Mouse (Mus musculus): ENCODE data around the gene Abca4. TPM values are rescaled to one million over a fixed set of nuclear protein-coding genes. Genes with fewer than 3 reads are reported as not detected.
A peak's percentile ranks its signal among the peaks of the same experiment; 100 is the strongest.

The Abca4 gene
- total RNA-seq, 2 experiments from 2014 or later, result 1.4 to 2.2 TPM

DNA sequence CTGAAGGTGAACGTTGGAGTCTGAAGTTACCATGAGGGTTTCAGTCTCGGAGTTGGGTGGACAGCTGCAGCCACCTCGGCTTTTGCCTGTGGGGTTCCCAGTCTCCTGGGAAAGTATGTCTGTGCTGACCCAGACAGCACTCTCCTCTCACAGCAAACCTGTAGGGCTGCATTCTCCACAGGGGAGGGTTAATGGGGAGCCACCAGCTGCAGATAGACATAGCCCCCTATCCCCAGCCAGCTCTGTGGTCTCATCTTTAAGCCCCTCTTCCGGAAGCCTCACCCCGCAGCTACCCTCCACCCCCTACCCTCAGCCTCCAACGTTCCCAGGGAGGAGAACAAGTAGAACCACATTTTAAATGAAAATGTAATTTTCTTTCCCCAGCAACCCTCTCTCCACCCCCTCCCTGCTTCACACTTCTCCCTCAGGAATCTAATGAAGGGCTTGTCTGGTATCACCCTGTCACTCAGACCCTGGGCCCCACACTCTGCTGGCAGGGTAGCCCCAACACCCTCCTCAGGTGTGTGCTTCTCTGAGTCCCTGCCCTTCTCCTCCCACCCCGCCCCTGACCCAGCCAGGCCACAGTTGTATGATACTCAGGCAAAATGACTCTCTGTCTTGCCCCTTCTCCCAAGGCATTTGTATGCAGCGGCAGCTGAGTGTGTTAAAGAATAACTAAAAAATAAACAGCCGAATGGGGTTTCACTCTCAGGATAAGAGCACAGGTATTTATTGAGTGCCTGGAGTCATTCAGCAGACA, 14.4 kb downstream of the Abca4 start:
- no peak for DNase-seq

DNA sequence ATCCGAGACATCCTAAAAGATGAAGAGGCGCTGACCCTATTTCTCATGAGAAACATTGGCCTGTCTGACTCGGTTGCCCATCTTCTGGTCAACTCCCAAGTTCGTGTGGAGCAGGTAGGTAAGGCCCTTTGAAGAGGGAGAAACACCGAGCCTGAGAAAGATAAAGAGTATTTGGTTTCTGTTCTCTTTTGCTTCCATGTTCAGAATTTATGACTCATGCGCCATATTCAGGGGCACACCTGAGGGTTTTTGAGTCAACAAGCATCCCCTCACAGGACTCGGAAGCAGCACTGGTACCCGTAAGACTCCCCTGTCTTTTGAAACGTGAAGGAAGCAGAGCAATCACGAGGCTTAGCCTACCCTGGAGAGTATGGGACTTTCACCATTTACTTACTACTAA, 18.3 kb downstream of the Abca4 start:
- DNase-seq, result no peak

DNA sequence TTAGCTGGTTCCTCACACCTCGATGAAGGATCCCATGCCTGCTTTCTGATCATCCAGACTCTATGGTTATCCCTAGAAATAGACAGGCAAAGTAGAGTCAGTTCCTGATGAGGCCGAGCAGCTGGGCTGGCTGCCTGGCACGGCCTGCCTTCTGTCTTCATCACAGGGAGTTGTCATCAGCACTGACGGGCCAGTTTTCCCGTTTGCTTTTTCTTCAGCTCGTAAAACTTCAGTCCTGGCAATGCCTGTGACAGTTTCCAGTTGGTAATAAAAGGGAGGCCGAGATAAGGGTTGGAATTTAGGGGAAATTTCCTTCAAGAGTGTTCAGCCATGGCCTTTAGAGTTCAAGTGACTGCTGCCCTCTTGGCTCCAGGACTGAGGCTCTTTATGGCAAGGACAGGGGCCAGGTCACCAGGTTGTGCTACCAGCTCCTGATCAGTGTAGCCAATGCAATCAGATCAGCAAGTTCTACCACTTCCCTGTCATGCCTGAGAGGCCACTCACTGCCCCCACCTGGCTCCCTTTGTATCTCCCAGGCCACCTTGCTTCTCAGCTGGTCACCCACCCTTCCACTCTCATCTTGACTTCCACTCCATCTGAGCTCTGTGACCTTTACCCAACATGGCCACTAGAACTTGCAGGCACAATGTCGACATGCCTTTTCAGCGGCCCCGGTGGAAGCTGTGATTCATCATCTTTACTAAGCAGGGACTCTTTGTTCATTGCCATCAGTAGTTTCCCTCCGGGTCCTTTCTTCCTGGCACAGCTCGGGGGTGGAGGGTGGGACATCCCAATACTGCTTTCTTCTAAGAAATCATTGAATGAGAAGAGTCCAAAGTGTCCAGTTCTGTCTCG, 20.5 kb downstream of the Abca4 start:
- DNase-seq, result no peak

DNA sequence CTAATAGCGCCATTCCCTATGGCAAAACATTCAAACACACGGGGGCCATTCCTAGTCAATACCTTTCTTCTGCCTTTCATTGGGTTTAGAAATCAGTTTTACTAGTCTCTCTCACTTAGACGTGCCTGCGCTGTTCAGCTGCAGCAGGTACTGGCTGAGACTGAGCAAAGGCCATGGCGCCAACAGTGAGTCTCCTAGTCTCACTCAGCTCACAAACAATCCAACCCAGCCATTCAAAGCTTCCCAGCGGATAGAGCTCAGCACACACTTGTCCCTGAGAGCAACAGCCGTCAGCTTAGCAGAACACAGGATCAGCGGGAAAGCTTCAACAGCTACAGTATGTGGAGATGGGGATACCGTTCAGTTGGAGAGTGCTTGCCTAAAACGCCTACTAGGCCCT, 27.5 kb downstream of the Abca4 start:
- no peak for DNase-seq

DNA sequence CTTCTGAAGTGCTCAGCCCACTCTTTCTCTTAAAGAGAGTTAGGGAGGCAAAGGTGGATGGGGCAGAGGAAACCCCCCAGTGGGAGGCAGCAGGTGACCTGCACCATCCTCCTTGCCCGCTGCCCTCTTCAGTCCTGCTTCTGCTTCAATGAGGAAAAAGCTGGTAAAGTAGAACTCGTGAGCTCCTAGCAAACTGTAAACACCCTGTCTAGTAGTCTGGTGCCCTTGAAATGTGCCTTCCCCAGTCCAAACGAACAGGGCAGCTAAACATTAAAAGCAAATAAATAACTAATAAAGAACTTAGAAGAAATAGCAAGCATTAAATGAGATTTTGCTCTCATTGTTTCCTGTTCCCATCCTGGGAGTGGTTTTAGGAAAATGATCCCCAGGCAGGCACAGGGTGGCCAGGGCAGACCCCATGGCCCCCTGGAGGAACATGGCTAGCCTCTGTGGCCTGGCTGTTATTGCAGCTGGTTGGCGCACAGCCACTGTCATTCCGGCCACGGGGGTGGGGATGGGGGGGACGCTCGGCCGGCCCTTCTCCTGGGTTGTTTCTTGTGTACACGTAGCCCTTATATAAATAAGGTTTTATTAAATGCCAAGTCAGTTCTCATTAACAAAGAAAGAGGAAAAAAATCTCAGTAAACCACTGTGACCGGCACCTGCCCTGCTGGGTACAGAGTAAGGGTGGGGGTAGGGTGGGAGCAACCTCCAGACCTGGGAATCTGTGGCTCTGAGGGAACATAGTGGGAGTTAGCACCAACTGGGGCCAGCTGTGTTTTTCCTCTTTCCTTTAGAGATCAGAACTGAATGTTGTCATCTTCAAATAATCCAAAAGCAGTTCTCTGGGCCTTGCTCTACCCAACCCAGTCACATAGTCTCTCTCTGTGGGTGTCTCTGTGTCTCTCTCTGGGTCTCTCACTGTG, 28.7 kb downstream of the Abca4 start:
- DNase-seq, result no peak

DNA sequence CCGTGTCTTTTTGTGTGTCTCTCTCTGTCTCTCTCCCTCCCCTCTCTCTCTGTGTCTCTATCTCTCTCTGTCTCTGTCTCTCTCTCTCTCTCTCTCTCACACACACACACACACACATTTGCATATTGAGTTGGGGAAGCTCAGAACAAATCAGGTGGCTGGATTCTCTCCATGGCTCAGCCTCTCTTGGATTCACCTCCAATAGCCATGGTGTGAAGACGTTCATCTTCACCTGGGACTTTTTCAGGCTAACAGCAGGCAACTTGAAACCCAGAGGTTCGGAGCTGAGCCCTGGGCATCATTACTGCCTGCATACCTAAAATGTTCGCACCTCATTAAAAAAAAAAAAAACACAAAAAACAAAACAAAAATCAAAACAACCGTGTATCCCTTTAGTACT, 29.4 kb downstream of the Abca4 start:
- no peak for DNase-seq

DNA sequence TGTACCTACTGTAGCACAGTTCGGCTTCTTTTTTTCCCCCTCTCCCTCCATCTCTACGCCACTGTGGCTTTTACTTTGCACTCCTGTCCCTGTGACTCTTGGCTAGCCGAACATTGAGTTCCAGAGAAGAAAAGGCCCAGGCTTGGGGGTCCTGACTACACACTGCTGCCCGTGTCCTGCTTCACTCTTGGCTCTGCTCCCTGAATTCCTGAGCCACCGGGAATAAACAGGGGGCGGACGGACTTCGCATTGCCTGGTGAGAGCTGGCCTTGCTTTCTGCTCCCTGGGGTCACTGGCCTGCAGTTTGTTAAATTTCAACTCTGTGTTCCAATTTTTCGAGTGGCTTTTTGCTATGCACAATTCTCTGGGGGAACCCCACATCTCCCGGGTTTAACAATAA, 30.1 kb downstream of the Abca4 start:
- no peak for DNase-seq

DNA sequence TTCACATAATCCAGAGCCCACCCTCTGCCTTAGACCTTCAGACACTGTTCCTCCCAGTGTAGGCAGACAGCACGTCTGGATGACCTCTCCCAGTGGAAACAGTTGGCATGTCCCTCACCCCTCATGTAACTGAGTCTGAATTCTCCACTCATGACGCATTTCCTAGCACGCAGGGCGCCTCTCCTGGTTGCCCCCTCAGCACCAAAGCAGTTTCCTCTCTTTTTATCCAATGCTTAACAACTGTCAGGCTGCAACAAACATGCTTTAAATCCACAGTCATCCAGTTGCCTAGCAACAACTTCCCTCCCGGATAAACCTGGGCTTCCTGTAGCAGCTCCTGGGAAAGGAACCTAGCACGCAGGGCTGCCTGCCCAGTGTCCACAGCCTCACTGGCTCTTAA, 33.9 kb downstream of the Abca4 start:
- DNase-seq, result peak in 1 of 2 experiments; percentile 18

DNA sequence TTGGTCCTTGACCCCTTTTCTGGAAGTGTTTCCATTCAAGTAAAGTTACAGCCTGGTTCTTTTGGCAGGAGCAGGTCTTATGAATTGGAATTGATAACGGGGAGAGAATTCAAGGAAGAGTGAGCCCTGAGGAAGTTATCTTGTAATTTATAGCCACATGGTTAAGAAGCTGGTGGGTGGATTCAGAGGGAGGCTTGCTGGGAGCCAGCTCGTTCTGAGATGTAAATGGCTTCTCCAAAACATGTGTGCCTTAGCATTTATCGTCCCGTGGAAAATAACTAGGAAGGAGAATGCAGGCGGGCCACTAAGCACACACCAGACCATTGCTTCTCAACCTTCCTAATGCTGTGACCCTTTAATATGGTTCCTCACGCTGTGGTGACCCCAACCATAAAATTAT, 34.9 kb downstream of the Abca4 start:
- DNase-seq, result no peak

DNA sequence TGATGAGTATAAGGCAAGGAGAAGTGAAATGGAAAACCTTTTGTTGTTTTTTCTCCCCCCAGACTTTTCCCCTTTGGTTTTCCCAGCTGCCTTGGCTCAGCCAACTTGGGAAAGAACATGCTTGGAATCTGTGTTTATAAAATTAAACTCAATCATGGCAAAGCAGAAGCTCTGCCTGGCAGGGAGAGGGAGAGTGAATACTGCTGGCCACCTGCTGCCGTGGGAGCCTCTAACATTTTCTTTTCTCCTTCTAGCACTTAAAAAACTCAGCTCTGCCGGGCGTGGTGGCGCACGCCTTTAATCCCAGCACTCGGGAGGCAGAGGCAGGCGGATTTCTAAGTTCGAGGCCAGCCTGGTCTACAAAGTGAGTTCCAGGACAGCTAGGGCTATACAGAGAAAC, 37.4 kb downstream of the Abca4 start:
- DNase-seq, result peak; percentile 20 to 41

DNA sequence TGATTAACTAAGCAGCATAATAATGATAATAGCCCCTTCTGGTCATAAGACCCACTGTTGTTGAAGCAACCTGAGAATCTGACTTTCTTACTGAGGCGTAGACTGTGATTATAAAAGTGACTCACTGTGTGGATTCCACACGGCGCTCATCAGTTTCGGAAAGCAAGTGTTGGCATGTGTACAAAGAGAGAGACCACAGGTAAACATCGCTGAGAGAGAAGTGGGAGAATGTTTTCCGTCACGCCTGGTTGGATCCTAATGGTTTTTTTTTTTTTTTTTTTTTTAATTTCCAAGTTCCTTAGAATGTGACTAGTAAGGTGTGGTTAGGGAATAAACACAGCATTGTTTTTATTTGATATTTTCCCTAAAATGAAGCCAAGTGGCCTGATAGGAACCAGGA, 38.1 kb downstream of the Abca4 start:
- no peak for DNase-seq

DNA sequence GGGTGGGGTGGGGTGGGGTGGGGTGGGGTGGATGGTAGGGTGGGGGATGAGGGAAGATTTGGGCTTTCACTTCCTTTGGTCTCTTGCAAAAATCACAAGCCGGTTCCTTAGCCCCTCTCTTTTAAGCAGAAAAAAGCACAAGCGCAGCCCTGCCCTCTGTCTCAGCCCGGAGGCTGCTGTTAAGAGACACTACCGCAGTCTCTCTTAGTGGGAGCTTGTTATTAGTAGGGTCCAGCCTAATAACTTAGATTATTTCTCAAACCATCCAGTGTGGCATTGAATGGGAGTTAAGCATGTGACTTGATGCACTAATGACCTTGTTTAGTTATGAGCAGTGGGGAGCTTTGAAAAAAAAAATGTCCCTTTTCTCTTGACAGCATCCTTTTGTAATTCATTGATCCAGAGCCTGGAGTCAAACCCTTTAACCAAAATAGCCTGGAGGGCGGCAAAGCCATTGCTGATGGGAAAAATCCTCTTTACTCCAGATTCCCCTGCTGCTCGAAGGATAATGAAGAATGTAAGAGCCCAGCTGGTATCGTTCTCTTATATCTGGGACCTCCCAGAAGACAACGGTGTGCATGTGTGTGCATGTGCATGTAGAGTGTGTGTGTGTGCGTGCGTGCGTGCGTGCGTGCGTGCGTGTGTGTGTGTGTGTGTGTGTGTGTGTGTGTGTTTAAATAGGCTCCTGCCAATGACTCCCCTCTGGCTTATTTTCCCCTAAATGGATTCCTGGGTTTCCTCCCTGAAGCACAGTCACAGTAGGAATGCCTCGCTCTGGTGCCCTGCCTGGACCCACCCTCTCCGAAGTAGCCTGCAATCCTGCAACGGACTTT, 41.1 kb downstream of the Abca4 start:
- DNase-seq, result no peak

DNA sequence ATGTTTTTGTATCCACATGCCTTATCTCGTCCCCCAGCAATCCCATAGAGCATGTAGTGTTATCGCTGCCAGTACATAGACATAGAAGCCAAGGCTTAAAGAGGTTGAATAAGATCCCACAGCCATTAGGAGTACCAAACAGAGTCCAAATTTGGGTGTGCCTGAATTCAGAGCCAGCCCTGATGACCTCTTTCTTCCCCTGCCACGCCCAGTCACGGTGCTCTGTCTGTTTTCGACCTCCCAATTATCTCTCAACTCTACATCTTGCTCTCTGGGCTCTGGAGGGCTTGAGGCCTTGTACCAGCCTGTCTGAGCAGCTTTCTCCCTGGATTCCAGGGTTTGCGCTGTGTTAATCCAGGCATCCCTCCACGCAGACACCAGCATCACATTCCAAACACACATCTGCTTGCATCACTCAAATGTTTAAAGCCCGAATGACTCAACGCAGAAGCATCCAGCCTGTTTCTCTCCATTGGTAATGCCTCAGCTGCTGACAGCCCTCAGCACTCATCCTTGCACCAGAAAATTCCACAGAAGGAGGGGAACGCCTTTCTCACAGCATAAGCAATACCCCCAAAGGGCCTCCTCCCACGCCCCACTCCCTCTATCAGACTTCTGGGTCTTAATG, 43.9 kb downstream of the Abca4 start:
- no peak for DNase-seq

DNA sequence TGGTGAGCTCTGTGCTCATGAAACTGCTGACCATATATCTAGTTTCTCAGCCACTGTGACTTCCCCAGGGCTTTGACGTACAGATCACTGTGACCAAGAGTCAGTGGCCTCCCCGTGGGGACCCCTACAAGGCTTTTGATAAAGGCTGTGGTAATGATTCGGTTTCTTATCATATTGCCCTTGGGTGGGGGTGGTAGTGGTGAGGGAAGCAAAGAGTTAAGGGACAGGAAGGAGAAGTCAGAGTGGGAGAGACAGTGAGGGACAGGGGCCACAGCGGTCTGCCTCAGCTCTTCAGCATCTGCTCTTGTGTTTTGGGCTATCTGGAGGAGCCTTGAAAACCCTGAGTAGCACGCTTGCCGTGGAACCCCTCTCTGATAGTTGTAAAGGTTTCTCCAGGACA, 46.1 kb downstream of the Abca4 start:
- no peak for DNase-seq

DNA sequence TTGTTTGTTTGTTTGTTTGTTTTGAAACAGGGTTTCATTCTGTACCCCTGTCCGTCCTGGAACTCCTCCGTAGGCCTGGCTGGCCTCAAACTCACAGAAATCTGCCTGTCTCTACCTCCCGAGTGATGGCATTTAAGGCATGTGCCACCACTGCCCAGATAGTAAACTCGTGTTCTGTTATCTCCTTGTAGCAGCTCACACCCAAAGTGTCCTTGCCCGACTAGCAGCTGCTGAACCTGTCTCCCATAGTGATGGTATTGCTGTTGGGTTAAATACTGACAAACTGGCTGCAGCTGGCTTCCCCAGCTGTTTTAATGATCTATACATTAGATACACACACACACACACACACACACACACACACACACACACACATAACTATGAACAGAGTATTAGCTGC, 55.5 kb downstream of the Abca4 start:
- no peak for DNase-seq

DNA sequence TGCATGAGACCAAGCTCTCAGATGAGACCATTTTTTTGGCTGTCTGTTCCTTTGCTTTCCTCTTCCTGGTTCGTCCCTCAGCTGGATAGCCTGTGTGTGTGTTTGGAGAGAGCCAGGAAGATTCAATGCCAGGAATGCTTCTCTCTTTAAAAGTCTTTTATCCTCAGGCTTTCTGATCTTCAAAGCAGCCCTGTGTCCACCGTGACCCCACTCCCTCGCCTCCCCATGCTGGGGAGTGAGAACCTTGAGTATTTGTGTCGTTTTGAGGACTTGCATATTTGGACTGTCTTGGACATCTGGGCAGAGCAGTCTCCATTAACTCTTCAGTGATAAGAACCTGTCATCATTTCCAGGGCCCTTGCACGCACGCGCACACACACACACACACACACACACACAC, 57.8 kb downstream of the Abca4 start:
- DNase-seq, result no peak

DNA sequence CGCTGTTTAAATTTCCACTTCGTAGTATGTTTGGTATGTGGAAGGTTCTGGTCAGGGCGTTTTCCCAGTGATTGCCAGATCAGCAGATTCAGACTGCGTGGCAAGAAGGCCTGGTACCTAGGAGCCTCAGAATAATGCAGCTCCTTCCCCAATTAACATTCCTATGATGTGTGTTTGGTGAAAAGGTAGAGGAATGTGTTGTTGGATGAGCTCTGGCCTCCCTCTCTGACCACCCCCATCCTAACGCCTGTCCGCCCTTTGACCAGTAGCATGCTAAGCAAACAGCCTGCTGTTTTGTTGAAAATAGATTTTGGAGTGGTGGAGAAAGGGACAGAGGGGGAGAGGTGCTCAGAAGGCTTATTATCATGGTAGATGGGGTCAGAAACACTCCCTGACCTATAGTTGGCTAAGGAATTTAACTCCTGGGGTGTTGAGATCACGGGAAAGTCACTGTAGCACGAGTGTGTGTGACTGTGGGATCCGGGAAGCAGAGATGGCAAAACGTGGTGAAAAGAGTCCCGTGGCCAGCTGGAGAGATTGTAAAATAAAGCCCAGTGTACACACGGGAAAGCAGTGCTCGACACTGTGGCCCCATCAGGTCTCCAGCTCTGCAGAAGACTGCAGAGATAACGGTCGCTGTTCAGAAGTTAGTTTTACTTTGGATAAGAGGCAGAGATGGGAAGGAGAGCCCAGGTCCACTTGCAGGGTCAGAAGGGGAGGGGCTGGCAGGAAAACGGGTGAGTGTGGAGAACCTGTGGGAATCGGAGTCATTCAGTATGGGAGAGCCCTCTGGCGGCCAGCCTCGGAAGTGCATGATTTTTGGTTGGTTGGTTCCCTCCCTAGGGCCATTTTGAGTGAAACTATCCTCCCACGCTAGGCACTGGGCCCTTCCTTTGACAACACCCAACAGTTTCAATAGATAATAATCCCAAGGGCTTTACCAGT, 59.9 kb downstream of the Abca4 start:
- DNase-seq, result peak; percentile 68 to 73

DNA sequence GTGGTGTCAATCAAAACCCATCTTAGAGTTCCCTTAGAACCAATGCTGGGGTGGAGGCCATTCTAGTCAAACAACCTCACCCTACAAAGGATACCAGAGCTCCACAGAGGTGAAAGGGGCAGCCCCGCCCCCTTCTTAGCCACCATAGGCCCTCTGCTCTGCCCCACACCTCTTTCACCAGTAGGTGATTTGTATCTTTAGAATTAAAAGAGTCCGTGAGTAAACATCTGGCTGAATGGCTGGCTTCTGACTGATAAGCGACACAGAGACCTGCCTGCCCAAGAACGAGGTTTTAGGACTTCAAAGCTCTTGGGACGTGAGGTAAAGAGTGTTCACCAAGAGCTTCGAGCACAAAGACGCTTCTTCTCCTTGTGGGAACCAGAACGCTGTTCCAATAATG, 62.7 kb downstream of the Abca4 start:
- no peak for DNase-seq

DNA sequence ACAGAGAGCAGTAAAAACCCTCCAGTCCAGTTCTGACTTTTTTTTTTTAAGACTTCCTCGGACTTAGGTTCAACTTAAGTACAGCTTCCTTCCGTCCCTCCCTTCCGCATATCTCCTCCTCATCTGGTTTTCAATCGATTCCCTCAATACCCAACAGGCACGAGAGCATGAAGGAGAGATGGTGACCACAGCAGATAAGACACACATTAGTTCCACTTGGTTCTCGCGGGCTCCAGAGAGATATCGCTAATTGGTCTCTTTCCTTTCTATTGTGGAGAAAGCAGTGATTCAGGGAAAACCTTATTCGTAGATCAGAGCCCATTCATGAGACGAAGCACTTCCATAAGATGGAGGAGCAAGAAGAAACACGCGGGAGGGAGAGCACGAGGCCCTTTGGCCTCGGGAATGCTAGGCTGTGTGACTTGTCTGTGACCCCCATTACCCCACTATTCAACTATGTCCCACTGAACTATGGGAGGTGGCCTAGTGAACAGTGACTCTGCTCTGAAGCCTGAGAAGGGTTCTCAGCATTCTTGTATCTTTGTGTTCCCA, 63.5 kb downstream of the Abca4 start:
- DNase-seq, result no peak

DNA sequence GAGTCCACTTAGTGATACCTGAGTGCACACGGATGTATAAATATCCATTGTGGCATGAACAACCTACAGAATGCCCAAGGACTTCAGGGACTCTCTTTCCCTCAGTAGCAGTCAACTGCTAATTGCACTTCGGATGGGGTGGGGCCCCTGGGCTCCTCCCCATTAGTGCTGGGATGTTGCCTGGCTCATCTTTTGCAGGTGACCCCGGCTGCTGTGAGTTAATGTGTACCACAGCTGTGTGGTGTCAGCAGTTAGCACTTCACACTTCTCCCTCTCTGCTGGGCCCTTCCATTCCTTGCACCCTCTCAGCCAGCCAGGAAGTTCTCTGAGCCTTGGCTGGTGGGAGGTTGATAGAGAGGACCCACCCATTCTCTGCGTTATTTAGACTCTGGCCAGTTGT, 65.2 kb downstream of the Abca4 start:
- no peak for DNase-seq

Measured in layer of hippocampus, postnatal 36 days (tissue).